Mouse (Mus musculus): ENCODE results near the gene Pitx2. TPM values are rescaled to one million over a fixed set of nuclear protein-coding genes. Genes with fewer than 3 reads are reported as not detected.

Pitx2 gene
- polyA plus RNA-seq, 1 experiment from 2014 or later: 1.8 TPM

- WGBS: 4% methylated on average over 26 of the region's 27 CpGs
- Histone ChIP-seq H3K4me1 (peaks cover 4% of the 10 kb centered on the region; the same call in 1 of the 2 replicates), H3K9me3 (no peaks in the 10 kb centered on the region), H3K4me3 (no peak overlapping the region), H3K4me2 (replicated peaks) (no peak overlapping the region), H3K27me3 (peaks cover 87% of the 10 kb centered on the region), H3K27ac (replicated peaks) (no peak overlapping the region), H3K9ac (replicated peaks) (no peak overlapping the region), H3K36me3 (no peaks in the 10 kb centered on the region)
- ATAC-seq (replicated peaks): no peak
Measured at GRCm38 (mm10) chr3:129221380-129222260, 21.9 kb downstream of the Pitx2 start.

GRCm38 (mm10) chr3:129222448-129223290 is 23.0 kb downstream of the Pitx2 start:
- Histone ChIP-seq H3K9me3 (no peaks in the 10 kb centered on the region), H3K27me3 (peaks cover 89% of the 10 kb centered on the region), H3K4me3 (no peak overlapping the region), H3K4me2 (replicated peaks) (no peak overlapping the region), H3K4me1 (peaks cover 4% of the 10 kb centered on the region; the same call in 1 of the 2 replicates), H3K9ac (replicated peaks) (no peak overlapping the region), H3K27ac (replicated peaks) (no peak overlapping the region), H3K36me3 (no peaks in the 10 kb centered on the region)
- no peak for ATAC-seq (replicated peaks)
- WGBS: 2% methylated on average over 21 of the region's 21 CpGs

GRCm38 (mm10) chr3:129223401-129223800 is 23.7 kb downstream of the Pitx2 start:
- H3K27ac ChIP-seq (replicated peaks): no peak overlapping the region
- H3K27me3 ChIP-seq: peaks cover 90% of the 10 kb centered on the region
- H3K36me3 ChIP-seq: no peaks in the 10 kb centered on the region
- no peak for ATAC-seq (replicated peaks)
- WGBS: under 1% methylated on average over 6 of the region's 6 CpGs
- H3K4me1 ChIP-seq: peaks cover 3% of the 10 kb centered on the region; the same call in 1 of the 2 replicates
- no peak overlapping the region for H3K4me3 ChIP-seq
- no peaks in the 10 kb centered on the region for H3K9me3 ChIP-seq
- H3K9ac ChIP-seq (replicated peaks): no peak overlapping the region
- H3K4me2 ChIP-seq (replicated peaks): no peak overlapping the region

GRCm38 (mm10) chr3:129223964-129224805 is 24.5 kb downstream of the Pitx2 start:
- Histone ChIP-seq H3K27ac (replicated peaks) (no peak overlapping the region), H3K36me3 (no peaks in the 10 kb centered on the region), H3K4me3 (no peak overlapping the region), H3K4me1 (no peaks in the 10 kb centered on the region), H3K9me3 (no peaks in the 10 kb centered on the region), H3K9ac (replicated peaks) (no peak overlapping the region), H3K4me2 (replicated peaks) (no peak overlapping the region), H3K27me3 (peaks cover 88% of the 10 kb centered on the region)
- ATAC-seq (replicated peaks): no peak
- 3% methylated on average over 24 of the region's 26 CpGs for WGBS

GRCm38 (mm10) chr3:129224806-129225576 is 25.3 kb downstream of the Pitx2 start:
- H3K27ac ChIP-seq (replicated peaks): no peak overlapping the region
- no peak overlapping the region for H3K4me3 ChIP-seq
- no peaks in the 10 kb centered on the region for H3K9me3 ChIP-seq
- no peaks in the 10 kb centered on the region for H3K36me3 ChIP-seq
- ATAC-seq (replicated peaks): 0 out of 2 replicates have a peak, but pooled peaks have one; percentile 20
- peaks cover 86% of the 10 kb centered on the region for H3K27me3 ChIP-seq
- no peak overlapping the region for H3K9ac ChIP-seq (replicated peaks)
- H3K4me1 ChIP-seq: no peaks in the 10 kb centered on the region
- under 1% methylated on average over 40 of the region's 40 CpGs for WGBS
- no peak overlapping the region for H3K4me2 ChIP-seq (replicated peaks)

- Histone ChIP-seq H3K36me3 (no peaks in the 10 kb centered on the region), H3K9ac (replicated peaks) (no peak overlapping the region), H3K27me3 (peaks cover 82% of the 10 kb centered on the region), H3K4me3 (no peak overlapping the region), H3K4me1 (no peaks in the 10 kb centered on the region), H3K4me2 (replicated peaks) (no peak overlapping the region), H3K9me3 (no peaks in the 10 kb centered on the region), H3K27ac (replicated peaks) (no peak overlapping the region)
- WGBS: 1% methylated on average over 13 of the region's 13 CpGs
- 0 out of 2 replicates have a peak, but pooled peaks have one; percentile 21 for ATAC-seq (replicated peaks)
Measured at GRCm38 (mm10) chr3:129225577-129226289, 26.1 kb downstream of the Pitx2 start.

GRCm38 (mm10) chr3:129226681-129227080 is 27.0 kb downstream of the Pitx2 start:
- Histone ChIP-seq H3K27ac (replicated peaks) (no peak overlapping the region), H3K9ac (replicated peaks) (no peak overlapping the region), H3K4me1 (no peaks in the 10 kb centered on the region), H3K4me2 (replicated peaks) (no peak overlapping the region), H3K9me3 (no peaks in the 10 kb centered on the region), H3K36me3 (no peaks in the 10 kb centered on the region), H3K27me3 (peaks cover 74% of the 10 kb centered on the region), H3K4me3 (no peak overlapping the region)
- WGBS: 1% methylated on average over 6 of the region's 6 CpGs
- no peak for ATAC-seq (replicated peaks)

- H3K9ac ChIP-seq (replicated peaks): no peak overlapping the region
- H3K4me2 ChIP-seq (replicated peaks): no peak overlapping the region
- H3K27me3 ChIP-seq: peaks cover 69% of the 10 kb centered on the region
- no peaks in the 10 kb centered on the region for H3K9me3 ChIP-seq
- H3K4me3 ChIP-seq: no peak overlapping the region
- no peak for ATAC-seq (replicated peaks)
- no peaks in the 10 kb centered on the region for H3K36me3 ChIP-seq
- H3K4me1 ChIP-seq: no peaks in the 10 kb centered on the region
- 5% methylated on average over 5 of the region's 5 CpGs for WGBS
- no peak overlapping the region for H3K27ac ChIP-seq (replicated peaks)
Measured at GRCm38 (mm10) chr3:129227331-129227730, 27.7 kb downstream of the Pitx2 start.

- Histone ChIP-seq H3K9me3 (no peaks in the 10 kb centered on the region), H3K4me2 (replicated peaks) (no peak overlapping the region), H3K4me3 (no peak overlapping the region), H3K36me3 (no peaks in the 10 kb centered on the region), H3K27ac (replicated peaks) (no peak overlapping the region), H3K9ac (replicated peaks) (no peak overlapping the region), H3K4me1 (no peaks in the 10 kb centered on the region), H3K27me3 (no peaks in the 10 kb centered on the region)
- 81% methylated on average over 1 of the region's 1 CpGs for WGBS
- no peak for ATAC-seq (replicated peaks)
Measured at GRCm38 (mm10) chr3:129238010-129238409, 38.3 kb downstream of the Pitx2 start.

- H3K9me3 ChIP-seq: no peaks in the 10 kb centered on the region
- no peak overlapping the region for H3K4me3 ChIP-seq
- no peaks in the 10 kb centered on the region for H3K4me1 ChIP-seq
- no peak overlapping the region for H3K9ac ChIP-seq (replicated peaks)
- H3K4me2 ChIP-seq (replicated peaks): no peak overlapping the region
- H3K27ac ChIP-seq (replicated peaks): no peak overlapping the region
- no peak for ATAC-seq (replicated peaks)
- no peaks in the 10 kb centered on the region for H3K27me3 ChIP-seq
- WGBS: 32% methylated on average over 13 of the region's 13 CpGs
- H3K36me3 ChIP-seq: no peaks in the 10 kb centered on the region
Measured at GRCm38 (mm10) chr3:129238664-129239258, 39.1 kb downstream of the Pitx2 start.

Measured in forebrain, embryonic 15.5 days (tissue).